Comparison of ENCODE assay signal across 8 mouse cellular contexts in genomic region chr6:29433804-29434795, GRCm38 (mm10). TPM values are rescaled to one million over a fixed set of nuclear protein-coding genes. Genes with fewer than 3 reads are reported as not detected.
DNase-seq lines count a peak whose midpoint lies in the region; ATAC-seq and TF ChIP-seq lines count a peak whose summit lies in the region.
"Had no signal": no experiment of that assay in that cellular context is flagged by ENCODE, and none has a peak within 500 bp of the region (broad histone marks: within the 10 kb centered on the region; RNA-seq: fewer than 3 reads in every experiment).

No protein-coding gene starts in this region.

- no peaks in the 10 kb centered on the region for H3K36me3 ChIP-seq in hindbrain, embryonic 16.5 days (ENCODE audit: control insufficient read depth, insufficient read depth, low read length)
- no peaks in the 10 kb centered on the region for H3K36me3 ChIP-seq in midbrain, postnatal 0 days (ENCODE audit: insufficient read depth, low read length)

- 5% methylated on average over 25 of the region's 27 CpGs for WGBS in hindbrain, embryonic 16.5 days
- WGBS in midbrain, postnatal 0 days: 14% methylated on average over 27 of the region's 27 CpGs

- peak overlapping the region; percentile 44 for H3K4me3 ChIP-seq in hindbrain, embryonic 16.5 days (ENCODE audit: low read length)
- peak overlapping the region; percentile 36; the same call in 1 of the 2 replicates for H3K4me3 ChIP-seq in midbrain, postnatal 0 days (ENCODE audit: low read depth, low read length)

- H3K9ac ChIP-seq in hindbrain, embryonic 16.5 days (ENCODE audit: low read depth, low read length): peak overlapping the region; percentile 58
- no peak overlapping the region for H3K9ac ChIP-seq in midbrain, postnatal 0 days (replicated peaks; ENCODE audit: low read length, poor library complexity, severe bottlenecking)

- TF ChIP-seq CTCF in midbrain, postnatal 0 days (IDR thresholded peaks at IDR 0.05): no peak

- ATAC-seq in hindbrain, embryonic 16.5 days: no peak
- no peak for ATAC-seq in midbrain, postnatal 0 days (ENCODE audit: low FRiP score)

- DNase-seq in ES-CJ7 (ENCODE audit: low read depth, low spot score): peak; percentile 56
- peak; percentile 42 for DNase-seq in ZHBTc4 (ENCODE audit: low read depth, low spot score)
- DNase-seq in gastrocnemius, adult 8-10 months (ENCODE audit: low spot score in 2 of 2): peak; percentile 53 to 76
- peak; percentile 37 for DNase-seq in midbrain, postnatal 0 days (ENCODE audit: low spot score)
- no peak for DNase-seq in adrenal gland, postnatal 36 days
- no peak for DNase-seq in thymus, postnatal 36 days

- H3K4me2 ChIP-seq in hindbrain, embryonic 16.5 days (ENCODE audit: low read length): peak overlapping the region; percentile 68
- peak overlapping the region; percentile 58 for H3K4me2 ChIP-seq in midbrain, postnatal 0 days (ENCODE audit: low read depth, low read length, poor library complexity, severe bottlenecking)

- H3K27ac ChIP-seq in hindbrain, embryonic 16.5 days (ENCODE audit: low read depth, low read length): peak overlapping the region; percentile 16
- H3K27ac ChIP-seq in midbrain, postnatal 0 days (ENCODE audit: low read depth, low read length): no peak overlapping the region

- peaks cover 18% of the 10 kb centered on the region for H3K27me3 ChIP-seq in hindbrain, embryonic 16.5 days (replicated peaks; ENCODE audit: control insufficient read depth, insufficient read depth, low read length)
- peaks cover 33% of the 10 kb centered on the region for H3K27me3 ChIP-seq in midbrain, postnatal 0 days (ENCODE audit: insufficient read depth, low read length)

- no peaks in the 10 kb centered on the region for H3K9me3 ChIP-seq in hindbrain, embryonic 16.5 days (ENCODE audit: control insufficient read depth, low read length)
- no peaks in the 10 kb centered on the region for H3K9me3 ChIP-seq in midbrain, postnatal 0 days (ENCODE audit: low read length)

- peaks cover 25% of the 10 kb centered on the region for H3K4me1 ChIP-seq in hindbrain, embryonic 16.5 days (ENCODE audit: control insufficient read depth, insufficient read depth, low read depth, low read length)
- 0 out of 2 replicates have a peak, but pooled peaks cover 2% of the 10 kb centered on the region for H3K4me1 ChIP-seq in midbrain, postnatal 0 days (ENCODE audit: insufficient read depth, low read length)

RNA-seq across cellular contexts. Expression of gene Flnc, which starts 1.0 kb away (rescaled TPM):
- 100 to 1,000 TPM; 357 to 417 (median 381) TPM for total RNA-seq in gastrocnemius, adult 8-10 months (2022)
- 2.7 and 5.1 TPM in 2 replicates for polyA plus RNA-seq in hindbrain, embryonic 16.5 days (2015; fragmentation: Nextera tagmentation; extraction: Ambion mirVana)
- 11.1 and 12.0 TPM in 2 replicates for total RNA-seq in midbrain, postnatal 0 days (2014; rRNA removed)
- polyA plus RNA-seq in midbrain, postnatal 0 days (2015; fragmentation: Nextera tagmentation; extraction: Ambion mirVana): 1.2 and 1.4 TPM in 2 replicates
- 1 to 10 TPM; 4.7 to 5.1 TPM for total RNA-seq in adrenal gland, postnatal 36 days (2021)
- polyA plus RNA-seq: erythroblast, embryonic 14.5 days had no signal

RNA-seq across cellular contexts. Expression of gene Atp6v1f, which starts 33.4 kb away (rescaled TPM):
- total RNA-seq in gastrocnemius, adult 8-10 months (2022): 100 to 1,000 TPM; 116 to 127 (median 122) TPM
- polyA plus RNA-seq in hindbrain, embryonic 16.5 days (2015; fragmentation: Nextera tagmentation; extraction: Ambion mirVana): 341 and 394 TPM in 2 replicates
- 262 and 302 TPM in 2 replicates for total RNA-seq in midbrain, postnatal 0 days (2014; rRNA removed)
- 361 and 388 TPM in 2 replicates for polyA plus RNA-seq in midbrain, postnatal 0 days (2015; fragmentation: Nextera tagmentation; extraction: Ambion mirVana)
- total RNA-seq in adrenal gland, postnatal 36 days (2021): 100 to 1,000 TPM; 205 to 224 TPM

RNA-seq across cellular contexts. Expression of gene Atp6v1fnb, which starts 37.1 kb away (rescaled TPM):
- total RNA-seq in gastrocnemius, adult 8-10 months (2022): not detected
- 0.56 TPM in 1 of 2 replicates, not detected in the other for polyA plus RNA-seq in hindbrain, embryonic 16.5 days (2015; fragmentation: Nextera tagmentation; extraction: Ambion mirVana)
- 2.6 TPM in 1 of 2 replicates, not detected in the other for total RNA-seq in midbrain, postnatal 0 days (2014; rRNA removed)
- 0.32 and 0.72 TPM in 2 replicates for polyA plus RNA-seq in midbrain, postnatal 0 days (2015; fragmentation: Nextera tagmentation; extraction: Ambion mirVana)
- under 1 TPM in 1 of 2 experiments, not detected in 1; 0.43 TPM for total RNA-seq in adrenal gland, postnatal 36 days (2021)
- polyA plus RNA-seq: erythroblast, embryonic 14.5 days had no signal

RNA-seq across cellular contexts. Expression of gene Ccdc136, which starts 38.0 kb away (rescaled TPM):
- 10 to 100 TPM in 2 of 4 experiments, 1 to 10 TPM in 2; 9.0 to 12.0 (median 10.2) TPM for total RNA-seq in gastrocnemius, adult 8-10 months (2022)
- polyA plus RNA-seq in hindbrain, embryonic 16.5 days (2015; fragmentation: Nextera tagmentation; extraction: Ambion mirVana): 54.8 and 58.3 TPM in 2 replicates
- total RNA-seq in midbrain, postnatal 0 days (2014; rRNA removed): 54.4 and 77.6 TPM in 2 replicates
- polyA plus RNA-seq in midbrain, postnatal 0 days (2015; fragmentation: Nextera tagmentation; extraction: Ambion mirVana): 50.8 and 51.9 TPM in 2 replicates
- 1 to 10 TPM; 3.3 to 3.9 TPM for total RNA-seq in adrenal gland, postnatal 36 days (2021)
- polyA plus RNA-seq: erythroblast, embryonic 14.5 days had no signal

RNA-seq across cellular contexts. Expression of gene Opn1sw, which starts 45.8 kb away (rescaled TPM):
- total RNA-seq in gastrocnemius, adult 8-10 months (2022): under 1 TPM in 3 of 4 experiments, not detected in 1; 0.24 to 0.43 (median 0.31) TPM
- polyA plus RNA-seq in hindbrain, embryonic 16.5 days (2015; fragmentation: Nextera tagmentation; extraction: Ambion mirVana): 0.43 and 0.46 TPM in 2 replicates
- total RNA-seq in midbrain, postnatal 0 days (2014; rRNA removed): 0.11 and 0.14 TPM in 2 replicates
- polyA plus RNA-seq in midbrain, postnatal 0 days (2015; fragmentation: Nextera tagmentation; extraction: Ambion mirVana): 0.15 and 0.56 TPM in 2 replicates
- not detected for total RNA-seq in adrenal gland, postnatal 36 days (2021)
- polyA plus RNA-seq: erythroblast, embryonic 14.5 days had no signal

Comparison
In these comparisons a context has a peak if more than half of its experiments do, and no peak if none do; other contexts are left out.
1. DNase-seq: peak in ES-CJ7 (single experiment), ZHBTc4 (single experiment), gastrocnemius, adult 8-10 months (2 of 2) and midbrain, postnatal 0 days (single experiment); none in adrenal gland, postnatal 36 days (0 of 2) and thymus, postnatal 36 days (0 of 2).
2. RNA of gene Flnc, which starts 1.0 kb away (total RNA-seq): 357 to 417 TPM in gastrocnemius, adult 8-10 months; 11.1 to 12.0 TPM in midbrain, postnatal 0 days and 4.7 to 5.1 TPM in adrenal gland, postnatal 36 days; every median in the first group is over 10 times any median in the second.